ENCODE assay signal across 34 mouse cellular contexts in the genomic region with DNA sequence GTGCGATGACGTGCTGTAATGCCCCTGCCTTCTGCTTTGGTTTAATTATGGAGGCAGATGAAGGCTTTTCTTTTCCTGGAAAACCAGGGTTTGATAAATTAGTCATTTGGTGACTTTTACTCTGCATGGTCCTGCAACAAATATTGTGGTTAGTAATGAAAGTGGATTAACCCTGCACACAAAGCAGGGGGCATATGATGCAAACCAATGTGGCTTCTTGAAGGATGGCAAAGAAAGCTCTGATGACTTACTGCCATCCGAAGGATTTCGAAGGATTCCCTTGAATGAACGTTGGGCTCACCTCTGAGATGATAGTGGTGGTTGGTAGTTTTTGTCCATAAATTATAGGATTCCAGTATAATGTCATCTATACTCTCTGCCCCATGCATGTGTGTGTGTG.
"Had no signal": no experiment of that assay in that cellular context is flagged by ENCODE, and none has a peak within 500 bp of the region (broad histone marks: within the 10 kb centered on the region; RNA-seq: fewer than 3 reads in every experiment).

No protein-coding gene starts in this region.

- DNase-seq: heart, postnatal 10 days; heart, postnatal 14 days; heart, postnatal 36 days; heart, postnatal 4 days; kidney, adult 11 months; kidney, adult 18-20 months; kidney, adult 2 months; kidney, adult 8-10 months; kidney, adult 9 months; kidney, postnatal 10 days; kidney, postnatal 14 days; kidney, postnatal 25 days; kidney, postnatal 36 days; kidney, postnatal 4 days; layer of hippocampus, adult 9-11 months; layer of hippocampus, postnatal 36 days had no signal

- H3K9me3 ChIP-seq: heart, embryonic 12.5 days; heart, embryonic 13.5 days; heart, embryonic 15.5 days; hindbrain, embryonic 10.5 days; hindbrain, embryonic 12.5 days; hindbrain, embryonic 13.5 days; hindbrain, embryonic 15.5 days; intestine, embryonic 15.5 days; kidney, embryonic 15.5 days had no signal

- ATAC-seq: hindbrain, embryonic 16.5 days; hindbrain, postnatal 0 days; inflammation-experienced regulatory T-cells, adult 6 months; intestine, embryonic 15.5 days; intestine, embryonic 16.5 days; intestine, postnatal 0 days had no signal

- H3K4me3 ChIP-seq: heart, embryonic 12.5 days; heart, embryonic 13.5 days; heart, embryonic 15.5 days; hindbrain, embryonic 10.5 days; hindbrain, embryonic 12.5 days; hindbrain, embryonic 13.5 days; hindbrain, embryonic 15.5 days; intestine, embryonic 15.5 days; kidney, embryonic 15.5 days; layer of hippocampus, adult 2 months; left cerebral cortex, adult 2 months had no signal

- H3K4me1 ChIP-seq: intestine, embryonic 15.5 days had no signal

- H3K27ac ChIP-seq: heart, embryonic 13.5 days; heart, embryonic 15.5 days; hindbrain, embryonic 10.5 days; hindbrain, embryonic 12.5 days; hindbrain, embryonic 13.5 days; hindbrain, embryonic 14.5 days; hindbrain, embryonic 15.5 days; hindbrain, postnatal 0 days; intestine, embryonic 15.5 days; kidney, embryonic 15.5 days; kidney, postnatal 0 days; layer of hippocampus, adult 2 months; left cerebral cortex, adult 2 months had no signal

- H3K36me3 ChIP-seq: heart, embryonic 12.5 days; heart, embryonic 13.5 days; heart, embryonic 15.5 days; hindbrain, embryonic 10.5 days; hindbrain, embryonic 12.5 days; hindbrain, embryonic 13.5 days; hindbrain, embryonic 15.5 days; intestine, embryonic 15.5 days; kidney, embryonic 15.5 days had no signal

- H3K27me3 ChIP-seq: heart, embryonic 12.5 days; heart, embryonic 15.5 days; hindbrain, embryonic 12.5 days; hindbrain, embryonic 13.5 days; hindbrain, embryonic 15.5 days; intestine, embryonic 15.5 days; kidney, embryonic 15.5 days had no signal
